Mouse (Mus musculus): ENCODE data around the gene 1700008O03Rik. TPM values are rescaled to one million over a fixed set of nuclear protein-coding genes. Genes with fewer than 3 reads are reported as not detected.

Gene 1700008O03Rik
- total and polyA plus RNA-seq, 3 experiments: 0.12 to 0.25 (median 0.21) TPM

DNA sequence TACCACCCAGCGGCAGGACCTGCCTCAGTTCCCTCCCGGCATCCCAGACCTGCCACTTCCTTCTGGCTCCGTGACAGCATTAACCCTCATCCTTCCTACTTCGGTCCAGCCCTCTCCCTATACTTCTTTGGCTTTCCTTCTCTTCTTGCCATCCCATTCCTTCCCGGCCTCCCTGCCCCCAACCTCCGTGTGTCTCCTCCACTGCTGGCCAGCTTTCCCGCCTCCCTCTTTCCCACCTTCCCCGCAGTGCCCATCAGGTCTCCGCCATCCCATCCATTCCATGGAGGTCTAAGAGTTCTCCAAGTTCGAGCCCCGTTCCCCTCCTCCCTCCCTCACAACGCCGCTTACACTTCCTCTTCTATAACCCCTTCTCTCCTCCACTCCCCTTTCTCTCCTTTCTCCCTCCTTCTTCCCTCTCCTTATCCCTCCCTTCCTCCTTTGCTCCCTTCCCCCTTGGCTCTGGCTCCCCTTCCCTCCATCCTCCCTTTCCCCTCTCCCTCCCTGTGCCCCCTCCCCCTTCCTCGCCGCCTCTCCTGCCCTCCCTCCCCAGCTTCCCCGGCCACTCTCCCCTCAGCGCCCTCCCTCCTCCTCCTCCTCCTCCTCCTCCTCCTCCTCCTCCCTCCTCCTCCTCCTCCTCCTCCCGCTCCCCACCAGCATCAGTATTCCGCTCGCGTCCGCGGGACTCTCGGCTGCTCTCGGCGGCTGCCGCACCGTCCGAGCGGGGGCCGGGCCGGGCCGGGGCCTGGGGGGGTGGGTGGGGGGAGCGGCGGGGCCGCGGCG lies 42.7 kb upstream of the 1700008O03Rik start:
- Histone ChIP-seq H3K79me2 (replicated peaks; ENCODE audit: control insufficient read depth, insufficient read depth, low read length) (no peaks in the 10 kb centered on the region), H3K4me3 (no peak overlapping the region), H3K9ac (ENCODE audit: low read depth, low read length) (no peak overlapping the region), H3K36me3 (ENCODE audit: control insufficient read depth, insufficient read depth, low read length) (no peaks in the 10 kb centered on the region), H3K4me1 (ENCODE audit: control insufficient read depth, insufficient read depth, low read length) (no peaks in the 10 kb centered on the region), H3K27me3 (ENCODE audit: control insufficient read depth, insufficient read depth, low read length) (peaks cover 9% of the 10 kb centered on the region), H3K27ac (no peak overlapping the region)
- intact Hi-C loops (cut with DNase I): no loop called here
- TF ChIP-seq POLR2A (IDR thresholded peaks at IDR 0.05; ENCODE audit: insufficient read depth, low read depth, low read length): no peak
- TF ChIP-seq EP300 (IDR thresholded peaks at IDR 0.05; ENCODE audit: insufficient read depth, low read depth, low read length): no peak
- no peak for TF ChIP-seq CTCF (IDR thresholded peaks at IDR 0.05)
- DNase-seq: no peak
- 4% methylated on average over 16 of the region's 38 CpGs for WGBS

DNA sequence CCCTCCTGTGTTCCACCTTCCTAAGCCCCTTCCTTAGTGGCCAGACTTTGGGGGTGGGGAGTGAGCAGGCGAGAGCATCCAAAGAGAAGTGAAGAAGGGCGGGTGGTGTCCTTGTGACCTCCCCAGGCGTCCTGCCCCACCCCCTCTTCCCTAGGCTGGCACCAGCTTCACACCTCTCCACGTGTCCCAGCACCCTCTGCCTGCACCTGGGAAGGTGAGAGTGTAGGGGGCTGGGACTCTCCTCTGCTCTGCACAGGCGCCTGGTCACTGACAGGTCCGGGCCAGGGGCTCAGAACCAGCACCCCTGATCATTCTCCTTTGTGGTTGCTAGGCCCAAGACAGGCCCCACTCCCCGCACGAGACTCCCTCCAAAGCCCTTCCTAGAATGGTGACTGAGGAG lies 42.0 kb upstream of the 1700008O03Rik start:
- Histone ChIP-seq H3K9ac (ENCODE audit: low read depth, low read length) (no peak overlapping the region), H3K27ac (no peak overlapping the region), H3K79me2 (replicated peaks; ENCODE audit: control insufficient read depth, insufficient read depth, low read length) (no peaks in the 10 kb centered on the region), H3K4me1 (ENCODE audit: control insufficient read depth, insufficient read depth, low read length) (no peaks in the 10 kb centered on the region), H3K36me3 (ENCODE audit: control insufficient read depth, insufficient read depth, low read length) (no peaks in the 10 kb centered on the region), H3K27me3 (ENCODE audit: control insufficient read depth, insufficient read depth, low read length) (peaks cover 9% of the 10 kb centered on the region), H3K4me3 (no peak overlapping the region)
- 36% methylated on average over 8 of the region's 8 CpGs for WGBS
- intact Hi-C loops (cut with DNase I): no loop called here
- TF ChIP-seq POLR2A (IDR thresholded peaks at IDR 0.05; ENCODE audit: insufficient read depth, low read depth, low read length) (no peak), CTCF (IDR thresholded peaks at IDR 0.05) (no peak), EP300 (IDR thresholded peaks at IDR 0.05; ENCODE audit: insufficient read depth, low read depth, low read length) (no peak)
- DNase-seq: no peak

DNA sequence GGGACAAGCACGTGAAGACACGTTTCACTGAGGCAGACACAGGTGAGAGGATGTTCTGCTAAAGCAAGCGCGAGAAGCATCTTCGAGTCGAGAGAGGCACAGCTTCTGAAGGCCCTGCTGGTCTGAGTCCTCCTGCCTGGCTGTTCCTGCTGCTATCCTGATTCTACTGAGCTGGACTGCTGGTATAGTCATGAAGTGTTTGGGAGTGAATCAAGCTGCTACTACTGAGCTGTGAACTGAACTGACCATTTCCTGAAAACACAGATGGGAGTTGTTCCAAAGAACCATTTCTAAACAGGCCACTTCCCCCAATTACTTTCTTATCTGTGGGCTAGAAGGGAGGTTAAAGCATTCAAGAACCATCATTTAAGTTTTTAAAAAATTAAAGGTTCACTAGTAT lies 27.7 kb upstream of the 1700008O03Rik start:
- WGBS: 74% methylated on average over 6 of the region's 6 CpGs
- intact Hi-C loops (cut with DNase I): no loop called here
- Histone ChIP-seq H3K4me3 (no peak overlapping the region), H3K27me3 (ENCODE audit: control insufficient read depth, insufficient read depth, low read length) (no peaks in the 10 kb centered on the region), H3K9ac (ENCODE audit: low read depth, low read length) (no peak overlapping the region), H3K27ac (no peak overlapping the region), H3K4me1 (ENCODE audit: control insufficient read depth, insufficient read depth, low read length) (no peaks in the 10 kb centered on the region), H3K36me3 (ENCODE audit: control insufficient read depth, insufficient read depth, low read length) (no peaks in the 10 kb centered on the region), H3K79me2 (replicated peaks; ENCODE audit: control insufficient read depth, insufficient read depth, low read length) (no peaks in the 10 kb centered on the region)
- TF ChIP-seq POLR2A (IDR thresholded peaks at IDR 0.05; ENCODE audit: insufficient read depth, low read depth, low read length): no peak
- no peak for TF ChIP-seq EP300 (IDR thresholded peaks at IDR 0.05; ENCODE audit: insufficient read depth, low read depth, low read length)
- no peak for TF ChIP-seq CTCF (IDR thresholded peaks at IDR 0.05)
- DNase-seq: no peak

DNA sequence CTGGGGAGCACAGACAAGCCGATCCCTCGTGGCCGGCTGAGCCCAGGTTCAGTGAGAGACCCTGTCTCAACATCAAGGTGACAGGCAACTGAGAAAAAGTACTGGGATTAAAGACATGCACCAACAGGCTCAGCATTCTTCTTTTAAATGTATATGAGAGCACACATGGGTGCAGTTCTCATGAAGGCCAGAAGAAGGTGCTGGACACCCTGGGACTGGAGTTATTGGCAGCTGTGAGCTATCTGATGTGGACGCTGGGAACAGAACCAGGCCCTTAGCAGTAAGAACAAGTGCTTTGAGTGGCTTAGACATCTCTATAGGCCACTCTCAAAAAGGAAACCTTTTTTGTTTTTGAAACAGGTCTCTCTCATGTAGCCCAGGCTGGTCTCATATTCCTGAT lies 25.5 kb upstream of the 1700008O03Rik start:
- Histone ChIP-seq H3K79me2 (replicated peaks; ENCODE audit: control insufficient read depth, insufficient read depth, low read length) (no peaks in the 10 kb centered on the region), H3K4me3 (no peak overlapping the region), H3K27ac (no peak overlapping the region), H3K27me3 (ENCODE audit: control insufficient read depth, insufficient read depth, low read length) (no peaks in the 10 kb centered on the region), H3K36me3 (ENCODE audit: control insufficient read depth, insufficient read depth, low read length) (no peaks in the 10 kb centered on the region), H3K9ac (ENCODE audit: low read depth, low read length) (no peak overlapping the region), H3K4me1 (ENCODE audit: control insufficient read depth, insufficient read depth, low read length) (no peaks in the 10 kb centered on the region)
- 83% methylated on average over 4 of the region's 4 CpGs for WGBS
- peak; percentile 6; the same call in 1 of the 2 replicates for TF ChIP-seq CTCF (IDR thresholded peaks at IDR 0.05)
- TF ChIP-seq POLR2A (IDR thresholded peaks at IDR 0.05; ENCODE audit: insufficient read depth, low read depth, low read length): no peak
- no peak for TF ChIP-seq EP300 (IDR thresholded peaks at IDR 0.05; ENCODE audit: insufficient read depth, low read depth, low read length)
- DNase-seq: no peak
- intact Hi-C loops (cut with DNase I): no loop called here

DNA sequence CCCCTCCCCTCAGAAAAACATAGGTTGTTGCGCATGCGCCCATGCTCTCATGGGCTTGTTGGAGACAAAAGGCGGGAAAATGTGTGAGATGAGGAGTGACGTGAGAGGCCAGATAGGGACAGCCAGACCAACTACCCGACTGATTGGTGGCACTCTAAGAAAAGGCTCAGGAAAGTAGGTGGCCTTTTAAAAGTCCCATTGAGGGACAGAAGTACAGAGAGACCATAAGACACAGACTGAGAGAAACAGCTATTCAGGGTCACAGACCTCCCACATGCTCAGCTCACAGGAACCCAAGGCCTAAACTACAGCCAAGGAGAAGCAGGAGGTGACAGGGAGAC lies 20.4 kb upstream of the 1700008O03Rik start:
- intact Hi-C loops (cut with DNase I): no loop called here
- H3K4me3 ChIP-seq: peak overlapping the region; percentile 41

DNA sequence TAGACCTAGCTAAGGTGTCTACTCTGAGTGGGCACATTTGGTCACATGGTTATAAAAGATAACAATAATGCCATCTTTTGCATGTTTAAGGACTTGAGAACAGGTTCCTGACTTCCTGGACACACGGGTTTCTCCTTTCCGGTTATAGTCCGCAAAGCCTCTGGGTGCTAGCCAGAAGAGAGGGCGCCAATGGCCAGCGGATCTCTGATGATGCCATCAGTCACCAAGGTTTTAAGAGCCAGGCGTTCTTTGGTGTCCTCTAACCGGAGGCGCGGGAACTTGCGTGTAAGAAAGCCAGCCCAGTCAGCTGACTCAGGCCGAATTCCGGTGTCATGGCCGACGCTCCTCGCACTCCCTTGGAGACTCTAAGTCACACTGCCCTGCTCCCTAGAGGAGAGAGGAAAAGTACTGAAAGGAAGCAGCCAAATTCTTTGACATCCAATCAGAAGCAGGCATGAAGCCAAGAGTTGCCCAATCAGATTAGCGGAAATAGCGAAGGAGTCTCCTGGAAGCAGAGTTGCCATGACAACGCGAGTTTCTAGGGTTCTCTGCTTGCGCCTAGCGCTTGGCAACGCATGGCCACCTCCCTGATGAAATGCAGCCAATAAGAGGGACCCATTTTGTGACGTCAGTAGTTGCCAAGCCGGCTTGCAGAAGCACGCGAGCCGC lies 19.9 kb upstream of the 1700008O03Rik start:
- peak; percentile 70 to 86 for DNase-seq
- Histone ChIP-seq H3K9ac (ENCODE audit: low read depth, low read length) (no peak overlapping the region), H3K27me3 (ENCODE audit: control insufficient read depth, insufficient read depth, low read length) (no peaks in the 10 kb centered on the region), H3K36me3 (ENCODE audit: control insufficient read depth, insufficient read depth, low read length) (no peaks in the 10 kb centered on the region), H3K4me3 (peak overlapping the region; percentile 41), H3K79me2 (replicated peaks; ENCODE audit: control insufficient read depth, insufficient read depth, low read length) (no peaks in the 10 kb centered on the region), H3K27ac (peak overlapping the region; percentile 36), H3K4me1 (ENCODE audit: control insufficient read depth, insufficient read depth, low read length) (no peaks in the 10 kb centered on the region)
- intact Hi-C loops (cut with DNase I): no loop called here
- peak; percentile 40; the same call in 1 of the 2 replicates for TF ChIP-seq POLR2A (IDR thresholded peaks at IDR 0.05; ENCODE audit: insufficient read depth, low read depth, low read length)
- no peak for TF ChIP-seq EP300 (IDR thresholded peaks at IDR 0.05; ENCODE audit: insufficient read depth, low read depth, low read length)
- 2% methylated on average over 27 of the region's 27 CpGs for WGBS

More for the DNA sequence above, 20.4 kb upstream of the 1700008O03Rik start:
- Histone ChIP-seq H3K4me1 (ENCODE audit: control insufficient read depth, insufficient read depth, low read length) (no peaks in the 10 kb centered on the region), H3K36me3 (ENCODE audit: control insufficient read depth, insufficient read depth, low read length) (no peaks in the 10 kb centered on the region), H3K27me3 (ENCODE audit: control insufficient read depth, insufficient read depth, low read length) (no peaks in the 10 kb centered on the region), H3K79me2 (replicated peaks; ENCODE audit: control insufficient read depth, insufficient read depth, low read length) (no peaks in the 10 kb centered on the region), H3K9ac (ENCODE audit: low read depth, low read length) (no peak overlapping the region), H3K27ac (no peak overlapping the region)
- no peak for TF ChIP-seq POLR2A (IDR thresholded peaks at IDR 0.05; ENCODE audit: insufficient read depth, low read depth, low read length)
- no peak for TF ChIP-seq CTCF (IDR thresholded peaks at IDR 0.05)
- no peak for TF ChIP-seq EP300 (IDR thresholded peaks at IDR 0.05; ENCODE audit: insufficient read depth, low read depth, low read length)
- under 1% methylated on average over 5 of the region's 5 CpGs for WGBS
- DNase-seq: no peak
